Mouse (Mus musculus): Measurements from ENCODE around the gene Gm37240. TPM values are rescaled to one million over a fixed set of nuclear protein-coding genes. Genes with fewer than 3 reads are reported as not detected.

The Gm37240 gene
- total and polyA plus RNA-seq, 3 experiments: 7.4 to 12.2 (median 7.4) TPM

- no peak for DNase-seq
Observed at GRCm38 (mm10) chr3:85397816-85398482, 489.4 kb downstream of the Gm37240 start.

- no peak for DNase-seq
Observed at GRCm38 (mm10) chr3:85393395-85393794, 493.9 kb downstream of the Gm37240 start.

GRCm38 (mm10) chr3:85391756-85392155 lies 495.6 kb downstream of the Gm37240 start:
- no peak for DNase-seq

GRCm38 (mm10) chr3:85391111-85391510 lies 496.2 kb downstream of the Gm37240 start:
- no peak for DNase-seq

GRCm38 (mm10) chr3:85385371-85385770 lies 501.9 kb downstream of the Gm37240 start:
- DNase-seq: peak; percentile 71

- peak; percentile 28 for DNase-seq
Observed at GRCm38 (mm10) chr3:85383330-85383729, 504.0 kb downstream of the Gm37240 start.

GRCm38 (mm10) chr3:85378703-85379395 lies 508.5 kb downstream of the Gm37240 start:
- DNase-seq: no peak

- DNase-seq: peak; percentile 9
Observed at GRCm38 (mm10) chr3:85377946-85378702, 509.2 kb downstream of the Gm37240 start.

- DNase-seq: no peak
Observed at GRCm38 (mm10) chr3:85377505-85377904, 509.8 kb downstream of the Gm37240 start.

GRCm38 (mm10) chr3:85376541-85376940 lies 510.8 kb downstream of the Gm37240 start:
- DNase-seq: no peak

GRCm38 (mm10) chr3:85373039-85373438 lies 514.3 kb downstream of the Gm37240 start:
- DNase-seq: no peak

- no peak for DNase-seq
Observed at GRCm38 (mm10) chr3:85369847-85370246, 517.5 kb downstream of the Gm37240 start.

- DNase-seq: no peak
Observed at GRCm38 (mm10) chr3:85369157-85369556, 518.2 kb downstream of the Gm37240 start.

- DNase-seq: no peak
Observed at GRCm38 (mm10) chr3:85368354-85369120, 518.8 kb downstream of the Gm37240 start.

GRCm38 (mm10) chr3:85364591-85365343 lies 522.6 kb downstream of the Gm37240 start:
- DNase-seq: peak; percentile 39

- DNase-seq: no peak
Observed at GRCm38 (mm10) chr3:85362883-85363282, 524.4 kb downstream of the Gm37240 start.

GRCm38 (mm10) chr3:85356373-85356772 lies 530.9 kb downstream of the Gm37240 start:
- no peak for DNase-seq

GRCm38 (mm10) chr3:85348021-85348420 lies 539.3 kb downstream of the Gm37240 start:
- DNase-seq: no peak

- DNase-seq: no peak
Observed at GRCm38 (mm10) chr3:85341103-85341860, 546.0 kb downstream of the Gm37240 start.

- DNase-seq: no peak
Observed at GRCm38 (mm10) chr3:85340491-85340890, 546.8 kb downstream of the Gm37240 start.

- no peak for DNase-seq
Observed at GRCm38 (mm10) chr3:85339926-85340325, 547.4 kb downstream of the Gm37240 start.
